Mouse (Mus musculus): Measurements from ENCODE around the gene Tmem108. TPM values are rescaled to one million over a fixed set of nuclear protein-coding genes. Genes with fewer than 3 reads are reported as not detected.

Gene Tmem108
- total RNA-seq, 4 experiments from 2014 or later, result not detected

- DNase-seq (ENCODE audit: low spot score in 2 of 2), result no peak
Observed at GRCm38 (mm10) chr9:103721081-103721480, 40.6 kb downstream of the Tmem108 start.

- no peak for DNase-seq (ENCODE audit: low spot score in 2 of 2)
Observed at GRCm38 (mm10) chr9:103720021-103720420, 41.6 kb downstream of the Tmem108 start.

- no peak for DNase-seq (ENCODE audit: low spot score in 2 of 2)
Observed at GRCm38 (mm10) chr9:103716002-103716401, 45.6 kb downstream of the Tmem108 start.

GRCm38 (mm10) chr9:103715352-103715751 is 46.3 kb downstream of the Tmem108 start:
- no peak for DNase-seq (ENCODE audit: low spot score in 2 of 2)

GRCm38 (mm10) chr9:103713230-103713629 is 48.4 kb downstream of the Tmem108 start:
- no peak for DNase-seq (ENCODE audit: low spot score in 2 of 2)

- no peak for DNase-seq (ENCODE audit: low spot score in 2 of 2)
Observed at GRCm38 (mm10) chr9:103712711-103713110, 48.9 kb downstream of the Tmem108 start.

- DNase-seq (ENCODE audit: low spot score in 2 of 2), result no peak
Observed at GRCm38 (mm10) chr9:103709694-103710093, 51.9 kb downstream of the Tmem108 start.

- no peak for DNase-seq (ENCODE audit: low spot score in 2 of 2)
Observed at GRCm38 (mm10) chr9:103708514-103709173, 53.0 kb downstream of the Tmem108 start.

- no peak for DNase-seq (ENCODE audit: low spot score in 2 of 2)
Observed at GRCm38 (mm10) chr9:103707857-103708256, 53.8 kb downstream of the Tmem108 start.

- DNase-seq (ENCODE audit: low spot score in 2 of 2), result no peak
Observed at GRCm38 (mm10) chr9:103707000-103707790, 54.4 kb downstream of the Tmem108 start.

GRCm38 (mm10) chr9:103705717-103706116 is 55.9 kb downstream of the Tmem108 start:
- no peak for DNase-seq (ENCODE audit: low spot score in 2 of 2)

GRCm38 (mm10) chr9:103703014-103703413 is 58.6 kb downstream of the Tmem108 start:
- no peak for DNase-seq (ENCODE audit: low spot score in 2 of 2)

GRCm38 (mm10) chr9:103702452-103702851 is 59.2 kb downstream of the Tmem108 start:
- no peak for DNase-seq (ENCODE audit: low spot score in 2 of 2)

- DNase-seq (ENCODE audit: low spot score in 2 of 2), result no peak
Observed at GRCm38 (mm10) chr9:103701448-103701847, 60.2 kb downstream of the Tmem108 start.

- DNase-seq (ENCODE audit: low spot score in 2 of 2), result no peak
Observed at GRCm38 (mm10) chr9:103700240-103700639, 61.4 kb downstream of the Tmem108 start.

- no peak for DNase-seq (ENCODE audit: low spot score in 2 of 2)
Observed at GRCm38 (mm10) chr9:103696967-103697366, 64.7 kb downstream of the Tmem108 start.

- no peak for DNase-seq (ENCODE audit: low spot score in 2 of 2)
Observed at GRCm38 (mm10) chr9:103693826-103694225, 67.8 kb downstream of the Tmem108 start.

- DNase-seq (ENCODE audit: low spot score in 2 of 2), result no peak
Observed at GRCm38 (mm10) chr9:103692699-103693098, 68.9 kb downstream of the Tmem108 start.

GRCm38 (mm10) chr9:103691847-103692246 is 69.8 kb downstream of the Tmem108 start:
- no peak for DNase-seq (ENCODE audit: low spot score in 2 of 2)

- no peak for DNase-seq (ENCODE audit: low spot score in 2 of 2)
Observed at GRCm38 (mm10) chr9:103690446-103690845, 71.2 kb downstream of the Tmem108 start.

- DNase-seq (ENCODE audit: low spot score in 2 of 2), result no peak
Observed at GRCm38 (mm10) chr9:103689697-103690096, 71.9 kb downstream of the Tmem108 start.

GRCm38 (mm10) chr9:103689006-103689405 is 72.6 kb downstream of the Tmem108 start:
- DNase-seq (ENCODE audit: low spot score in 2 of 2), result no peak

- no peak for DNase-seq (ENCODE audit: low spot score in 2 of 2)
Observed at GRCm38 (mm10) chr9:103687130-103687529, 74.5 kb downstream of the Tmem108 start.

Data from gastrocnemius, adult 8-10 months (tissue).